Mouse (Mus musculus) forebrain, embryonic 13.5 days (tissue): ENCODE measurements at regions not wholly inside any gene's neighbourhood (a gene's known extent, or its start where the extent isn't known, plus 50 kb on each side); places are given as distances from the start of the nearest gene placed in this dataset.

Experiments used
- ATAC-seq: fragments of 200-750 bp; cut with Nextera tagmentation; 2 replicates; pipeline ENCODE4 v1.8.0; 2017
- H3K27ac ChIP-seq: fragments of 300-500 bp; sonication (generic); 2 replicates; pipeline ENCODE4 v1.5.1; 2015; ENCODE audit warnings: inconsistent platforms, mild to moderate bottlenecking, moderate library complexity
- H3K27me3 ChIP-seq: fragments of 300-500 bp; sonication (generic); 2 replicates; pipeline ENCODE4 v1.6.1; 2015; ENCODE audit warnings: mild to moderate bottlenecking, inconsistent platforms
- H3K36me3 ChIP-seq: fragments of 300-500 bp; sonication (generic); 2 replicates; pipeline ENCODE4 v1.6.1; 2015; ENCODE audit warnings: mild to moderate bottlenecking, inconsistent platforms; ENCODE audit not compliant: poor library complexity, severe bottlenecking
- H3K4me1 ChIP-seq: fragments of 300-500 bp; sonication (generic); 2 replicates; pipeline ENCODE4 v1.6.1; 2015; ENCODE audit warnings: inconsistent platforms
- H3K4me2 ChIP-seq: fragments of 300-500 bp; sonication (generic); 2 replicates; pipeline ENCODE4 v1.6.1; 2015; ENCODE audit warnings: inconsistent platforms, mild to moderate bottlenecking, moderate library complexity
- H3K4me3 ChIP-seq: fragments of 300-500 bp; sonication (generic); 2 replicates; pipeline ENCODE4 v1.5.1; 2015; ENCODE audit warnings: mild to moderate bottlenecking, inconsistent platforms
- H3K9ac ChIP-seq: fragments of 300-500 bp; sonication (generic); 2 replicates; pipeline ENCODE4 v1.6.1; 2015; ENCODE audit warnings: mild to moderate bottlenecking, inconsistent platforms
- H3K9me3 ChIP-seq: fragments of 300-500 bp; sonication (generic); replicated peaks from 2 replicates; pipeline ENCODE4 v1.6.1; 2016; ENCODE audit warnings: inconsistent platforms
- WGBS: fragments of 180-500 bp; shearing (Covaris S2); methylation state at CpG from one replicate; pipeline ENCODE4 v1.1.7; 2015; 5-methylcytosine and 5-hydroxymethylcytosine counted together

DNA sequence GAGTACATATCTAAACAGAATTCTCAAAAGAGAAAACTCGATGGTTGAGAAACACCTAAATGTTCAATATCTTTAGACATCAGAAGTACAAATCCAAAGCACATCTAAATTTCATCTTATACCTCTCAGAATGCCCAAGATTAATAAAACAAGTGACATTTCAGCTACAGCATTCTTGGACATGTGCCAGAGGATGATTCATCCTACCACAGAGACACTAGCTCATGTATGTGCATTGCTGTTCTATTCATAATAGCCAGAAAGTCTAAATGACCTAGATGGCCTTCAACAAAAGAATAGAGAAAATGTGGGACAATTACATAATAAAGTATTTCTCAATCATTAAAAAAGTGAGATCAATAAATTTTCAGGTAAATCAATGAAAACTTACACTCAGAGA is 146.6 kb upstream of the Nat3 start:
- H3K27me3 ChIP-seq, result no peaks in the 10 kb centered on the region
- H3K4me1 ChIP-seq, result no peaks in the 10 kb centered on the region
- H3K27ac ChIP-seq, result no peak overlapping the region
- no peaks in the 10 kb centered on the region for H3K36me3 ChIP-seq
- 94% methylated on average over 1 of the region's 1 CpGs for WGBS
- no peak overlapping the region for H3K4me2 ChIP-seq
- H3K4me3 ChIP-seq, result no peak overlapping the region
- H3K9ac ChIP-seq, result no peak overlapping the region
- ATAC-seq, result no peak
- peaks cover 10% of the 10 kb centered on the region; the same call in 1 of the 2 replicates for H3K9me3 ChIP-seq

DNA sequence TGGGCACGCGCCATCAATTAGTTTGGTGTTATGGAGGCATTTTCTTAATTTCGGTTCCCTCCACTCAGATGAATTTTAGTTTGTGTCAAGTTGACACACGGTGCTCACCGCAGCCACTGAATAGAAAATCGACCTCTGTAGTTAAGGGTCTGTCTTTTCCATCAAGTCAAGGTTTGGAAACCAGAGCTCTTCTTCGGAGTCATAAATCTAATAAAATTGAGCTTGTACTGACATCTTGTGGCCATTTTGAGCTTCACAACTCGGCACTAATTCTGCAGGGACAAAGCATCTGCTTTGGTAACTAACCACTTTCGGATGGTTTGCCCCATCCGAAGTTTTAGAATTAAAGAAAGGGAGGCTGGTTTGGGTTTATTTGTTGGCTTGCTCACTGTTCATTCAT is 117.7 kb upstream of the Nat3 start:
- no peak overlapping the region for H3K4me3 ChIP-seq
- no peaks in the 10 kb centered on the region for H3K27me3 ChIP-seq
- no peak overlapping the region for H3K4me2 ChIP-seq
- H3K27ac ChIP-seq, result no peak overlapping the region
- WGBS, result 47% methylated on average over 10 of the region's 10 CpGs
- no peaks in the 10 kb centered on the region for H3K4me1 ChIP-seq
- ATAC-seq, result peak; percentile 87
- no peaks in the 10 kb centered on the region for H3K9me3 ChIP-seq
- no peaks in the 10 kb centered on the region for H3K36me3 ChIP-seq
- H3K9ac ChIP-seq, result no peak overlapping the region

DNA sequence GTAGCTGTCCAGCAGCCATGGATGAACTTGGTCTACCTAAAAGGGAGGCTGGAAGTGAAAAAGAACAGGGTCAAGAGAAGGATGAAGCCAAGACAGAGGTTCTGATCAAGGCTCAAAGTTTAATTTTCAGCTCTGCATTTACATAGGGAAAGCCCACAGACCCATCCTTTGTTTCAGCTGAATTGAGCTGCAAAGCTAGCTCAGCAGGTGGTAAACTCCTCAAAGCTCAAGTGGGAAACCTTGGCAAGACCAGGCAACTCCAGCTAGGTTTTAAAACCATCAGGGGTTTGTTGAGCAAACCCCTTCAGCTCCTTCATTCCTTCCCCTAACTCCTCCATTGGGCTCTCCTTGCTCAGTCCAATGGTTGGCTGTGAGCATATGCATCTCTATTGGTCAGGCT is 108.8 kb upstream of the Nat3 start:
- no peak overlapping the region for H3K4me3 ChIP-seq
- no peak overlapping the region for H3K4me2 ChIP-seq
- no peak overlapping the region for H3K27ac ChIP-seq
- H3K36me3 ChIP-seq, result no peaks in the 10 kb centered on the region
- H3K27me3 ChIP-seq, result no peaks in the 10 kb centered on the region
- H3K4me1 ChIP-seq, result no peaks in the 10 kb centered on the region
- no peak for ATAC-seq
- H3K9ac ChIP-seq, result no peak overlapping the region
- 0 out of 2 replicates have a peak, but pooled peaks cover 6% of the 10 kb centered on the region for H3K9me3 ChIP-seq

DNA sequence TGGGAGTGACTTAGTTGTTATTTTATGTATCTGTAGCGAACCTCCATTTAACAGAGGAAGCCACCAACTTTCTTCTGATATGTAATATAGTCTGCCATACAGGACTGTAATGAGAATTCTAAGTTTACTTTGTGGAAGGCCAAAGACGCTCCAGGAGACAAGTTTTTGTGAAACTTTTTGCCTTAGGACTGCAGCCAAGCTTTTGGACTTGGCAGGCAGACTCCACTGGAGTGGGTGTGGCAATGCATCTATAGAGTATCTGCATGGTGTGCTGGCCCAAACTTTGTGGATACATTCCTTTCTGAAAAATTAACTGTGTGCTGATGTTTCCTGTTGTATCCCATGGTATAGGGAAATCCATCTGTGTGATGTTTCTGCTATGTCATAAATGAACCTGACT is 101.1 kb upstream of the Nat3 start:
- 86% methylated on average over 2 of the region's 2 CpGs for WGBS
- ATAC-seq, result no peak
- no peaks in the 10 kb centered on the region for H3K27me3 ChIP-seq
- H3K4me3 ChIP-seq, result no peak overlapping the region
- no peaks in the 10 kb centered on the region for H3K36me3 ChIP-seq
- no peak overlapping the region for H3K27ac ChIP-seq
- no peaks in the 10 kb centered on the region for H3K9me3 ChIP-seq
- no peaks in the 10 kb centered on the region for H3K4me1 ChIP-seq
- H3K4me2 ChIP-seq, result no peak overlapping the region
- H3K9ac ChIP-seq, result no peak overlapping the region
